Mouse (Mus musculus) forebrain, embryonic 16.5 days (tissue): ENCODE measurements around the gene Ddit4. TPM values are rescaled to one million over a fixed set of nuclear protein-coding genes. Genes with fewer than 3 reads are reported as not detected.

ENCODE experiments used
- ATAC-seq: fragments of 200-750 bp; cut with Nextera tagmentation; 2 replicates; pipeline ENCODE4 v1.8.0; 2017; ENCODE audit warnings: mild to moderate bottlenecking, moderate library complexity
- H3K27ac ChIP-seq: fragments of 300-500 bp; sonication (generic); 2 replicates; pipeline ENCODE4 v1.5.1; 2014; ENCODE audit warnings: low read length, control low read depth
- H3K27me3 ChIP-seq: fragments of 300-500 bp; sonication (generic); replicated peaks from 2 replicates; pipeline ENCODE4 v1.6.1; 2014; ENCODE audit warnings: low read length; ENCODE audit not compliant: control insufficient read depth, insufficient read depth
- H3K36me3 ChIP-seq: fragments of 300-500 bp; sonication (generic); 2 replicates; pipeline ENCODE4 v1.6.1; 2014; ENCODE audit not compliant: control insufficient read depth, insufficient read depth
- H3K4me1 ChIP-seq: fragments of 300-500 bp; sonication (generic); replicated peaks from 2 replicates; pipeline ENCODE4 v1.6.1; 2014; ENCODE audit warnings: low read length; ENCODE audit not compliant: control insufficient read depth, insufficient read depth
- H3K4me2 ChIP-seq: fragments of 300-500 bp; sonication (generic); 2 replicates; pipeline ENCODE4 v1.6.1; 2014; ENCODE audit warnings: mild to moderate bottlenecking, low read length, control low read depth
- H3K4me3 ChIP-seq: fragments of 300-500 bp; sonication (generic); replicated peaks from 2 replicates; pipeline ENCODE4 v1.5.1; 2014; ENCODE audit warnings: mild to moderate bottlenecking, low read length, control low read depth
- H3K9ac ChIP-seq: fragments of 300-500 bp; sonication (generic); replicated peaks from 2 replicates; pipeline ENCODE4 v1.6.1; 2014; ENCODE audit warnings: low read depth, low read length, control low read depth
- H3K9me3 ChIP-seq: fragments of 300-500 bp; sonication (generic); 2 replicates; pipeline ENCODE4 v1.6.1; 2016; ENCODE audit warnings: low read length; ENCODE audit not compliant: control insufficient read depth
- WGBS: fragments of 180-500 bp; shearing (Covaris S2); extraction: QIAGEN DNeasy Blood & Tissue Kit; methylation state at CpG from one replicate; pipeline ENCODE4 v1.1.7; 2014; 5-methylcytosine and 5-hydroxymethylcytosine counted together
- polyA plus RNA-seq: library from polyadenylated mRNA; unstranded; fragments of >200 nt; fragmentation: Nextera tagmentation; extraction: Ambion mirVana; gene quantifications from 2 replicates; pipeline ENCODE4 v1.2.1, GENCODE M21; 2015

Ddit4 gene
- polyA plus RNA-seq, 1 experiment from 2014 or later, result 75.5 TPM

DNA sequence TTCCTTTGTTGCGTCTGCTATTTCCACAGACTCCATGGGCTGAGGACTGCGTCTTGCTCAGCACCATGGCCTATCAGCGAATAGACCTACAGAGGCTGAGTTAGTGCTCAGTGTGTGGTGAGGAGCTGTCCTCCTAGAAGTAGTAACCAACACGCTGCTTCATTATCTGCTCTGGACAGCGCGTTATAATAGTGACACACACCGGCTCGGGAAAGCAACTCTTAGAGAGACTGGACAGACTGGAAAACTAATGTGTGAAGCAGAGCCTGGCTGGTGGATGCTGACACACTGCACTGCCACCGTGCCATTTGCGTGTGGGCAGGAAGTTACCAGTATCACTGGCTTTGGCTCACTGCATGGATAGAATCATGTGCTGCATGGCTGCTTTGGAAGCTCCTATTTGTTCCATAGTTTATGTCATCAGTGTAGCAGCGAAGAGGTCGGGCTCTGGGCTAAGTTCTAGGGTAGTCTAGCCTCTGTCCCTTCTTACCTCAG is 30.8 kb upstream of the Ddit4 start:
- H3K27me3 ChIP-seq, result no peaks in the 10 kb centered on the region
- H3K4me2 ChIP-seq, result no peak overlapping the region
- no peak overlapping the region for H3K4me3 ChIP-seq
- H3K4me1 ChIP-seq, result peaks cover 8% of the 10 kb centered on the region
- H3K27ac ChIP-seq, result no peak overlapping the region
- no peak for ATAC-seq
- H3K36me3 ChIP-seq, result peaks cover 2% of the 10 kb centered on the region; the same call in 1 of the 2 replicates
- whole genome bisulfite sequencing, result 93% methylated on average over 12 of the region's 12 CpGs
- H3K9ac ChIP-seq, result no peak overlapping the region
- no peaks in the 10 kb centered on the region for H3K9me3 ChIP-seq

DNA sequence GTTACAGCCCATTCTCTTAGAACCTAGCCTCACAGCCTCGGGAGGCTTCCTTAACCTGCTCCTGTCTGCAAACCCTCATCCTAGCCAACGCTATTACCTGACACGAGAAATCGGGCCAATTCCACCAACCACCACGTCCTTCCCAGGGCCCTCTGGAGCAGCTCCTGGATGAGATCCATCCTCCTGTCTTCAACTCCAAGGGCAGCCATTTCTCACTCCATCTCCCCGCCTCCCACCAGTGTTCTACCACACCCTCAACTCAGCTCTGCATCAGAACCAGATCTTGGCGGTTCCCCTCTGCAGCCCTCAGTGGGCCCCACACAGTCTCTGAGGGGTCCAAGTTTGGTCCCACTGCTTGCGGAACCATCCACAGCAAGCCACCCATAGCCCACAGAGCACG is 30.2 kb upstream of the Ddit4 start:
- Histone ChIP-seq H3K27me3 (no peaks in the 10 kb centered on the region), H3K4me3 (no peak overlapping the region), H3K4me2 (no peak overlapping the region), H3K27ac (no peak overlapping the region), H3K36me3 (no peaks in the 10 kb centered on the region), H3K9ac (no peak overlapping the region), H3K9me3 (no peaks in the 10 kb centered on the region), H3K4me1 (peaks cover 8% of the 10 kb centered on the region)
- no peak for ATAC-seq
- WGBS, result 90% methylated on average over 9 of the region's 9 CpGs

DNA sequence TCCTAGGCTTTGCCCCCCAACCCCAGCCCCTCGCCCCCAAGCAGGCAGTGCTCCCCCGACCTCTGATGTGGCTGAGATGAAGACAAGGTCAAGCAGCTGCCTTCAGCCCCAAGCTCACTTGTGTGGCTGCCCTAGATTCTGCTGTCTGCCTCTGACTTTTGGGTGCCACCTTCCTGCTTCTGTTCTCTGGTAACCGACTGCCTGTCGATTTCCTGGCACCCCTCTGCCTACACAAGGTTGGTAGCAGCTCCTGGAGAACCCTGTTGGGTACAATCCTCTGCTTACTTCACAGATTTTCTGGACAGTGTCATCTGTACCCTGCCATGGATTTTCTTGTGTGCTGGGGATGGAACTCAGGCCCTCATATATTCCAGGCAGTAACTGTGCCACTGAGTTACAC is 29.7 kb upstream of the Ddit4 start:
- peaks cover 8% of the 10 kb centered on the region for H3K4me1 ChIP-seq
- no peak for ATAC-seq
- H3K9me3 ChIP-seq, result no peaks in the 10 kb centered on the region
- 72% methylated on average over 4 of the region's 4 CpGs for WGBS
- H3K4me3 ChIP-seq, result no peak overlapping the region
- H3K27ac ChIP-seq, result no peak overlapping the region
- H3K27me3 ChIP-seq, result no peaks in the 10 kb centered on the region
- no peak overlapping the region for H3K9ac ChIP-seq
- H3K4me2 ChIP-seq, result no peak overlapping the region
- no peaks in the 10 kb centered on the region for H3K36me3 ChIP-seq

DNA sequence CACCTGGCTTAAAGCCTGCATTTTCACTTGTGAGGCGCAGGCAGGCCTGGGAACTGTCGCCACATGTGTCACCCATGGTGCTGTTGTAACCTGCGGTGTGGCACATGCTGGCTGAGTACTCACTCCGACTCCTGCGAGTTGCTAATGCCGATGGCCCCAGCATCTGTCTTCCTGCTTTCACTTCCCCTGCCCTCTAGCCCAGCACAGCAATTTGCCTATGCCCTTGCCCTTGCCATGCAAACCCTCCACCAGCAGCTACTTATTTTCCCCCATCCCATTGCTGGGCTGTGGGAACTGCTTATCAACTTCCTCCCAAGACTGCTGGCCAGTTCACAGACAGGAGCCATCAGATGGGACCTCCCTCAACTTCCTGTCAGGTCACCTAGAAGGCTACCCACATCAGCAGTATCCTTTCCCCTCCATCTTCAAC is 29.2 kb upstream of the Ddit4 start:
- no peak overlapping the region for H3K4me2 ChIP-seq
- peaks cover 8% of the 10 kb centered on the region for H3K4me1 ChIP-seq
- no peaks in the 10 kb centered on the region for H3K9me3 ChIP-seq
- no peaks in the 10 kb centered on the region for H3K27me3 ChIP-seq
- H3K9ac ChIP-seq, result no peak overlapping the region
- no peak for ATAC-seq
- no peaks in the 10 kb centered on the region for H3K36me3 ChIP-seq
- H3K27ac ChIP-seq, result no peak overlapping the region
- 95% methylated on average over 6 of the region's 6 CpGs for WGBS
- H3K4me3 ChIP-seq, result no peak overlapping the region

DNA sequence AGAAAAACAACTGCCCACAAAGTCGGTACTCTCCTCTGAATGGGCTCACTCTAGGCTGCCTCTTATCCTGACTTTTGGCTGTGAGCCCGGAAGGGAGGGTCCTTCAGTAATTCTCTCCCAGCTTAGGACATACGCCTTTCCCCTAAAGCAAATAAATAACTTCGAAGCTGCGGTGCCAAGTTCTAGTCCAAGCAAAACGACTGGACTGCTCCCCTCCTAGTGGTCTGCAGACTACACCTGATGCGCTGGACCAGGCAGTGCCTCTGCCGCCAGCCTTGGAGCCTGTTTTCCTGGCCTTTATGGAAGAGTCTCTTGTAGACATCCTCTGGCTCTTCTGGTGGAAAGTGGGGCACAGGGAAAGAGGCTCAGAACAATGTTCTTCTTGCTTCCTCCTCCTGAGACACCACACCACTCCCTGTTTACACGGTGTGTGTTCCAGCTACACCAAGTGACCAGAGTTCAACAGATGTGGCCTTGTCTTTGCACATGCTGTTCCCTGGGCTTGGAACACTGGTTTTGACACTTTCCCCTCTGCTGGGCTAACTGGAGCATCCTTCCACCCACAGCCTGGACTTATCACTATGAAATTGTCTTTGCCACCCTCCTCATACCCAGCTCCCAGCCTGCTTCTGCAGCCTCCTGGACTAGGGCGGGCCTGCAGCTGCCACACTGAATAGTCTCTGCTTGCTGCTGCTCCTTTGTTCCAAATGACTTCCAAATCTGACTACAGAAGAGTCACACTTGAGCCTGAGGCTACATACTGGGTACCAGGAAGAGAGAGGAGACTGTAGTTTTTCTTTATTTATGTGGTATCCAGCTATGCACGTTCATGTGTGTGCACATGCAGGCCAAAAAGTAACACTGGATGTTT is 27.5 kb upstream of the Ddit4 start:
- Histone ChIP-seq H3K9me3 (no peaks in the 10 kb centered on the region), H3K9ac (no peak overlapping the region), H3K27me3 (no peaks in the 10 kb centered on the region), H3K4me3 (no peak overlapping the region), H3K36me3 (no peaks in the 10 kb centered on the region), H3K4me2 (no peak overlapping the region), H3K27ac (peak overlapping the region; percentile 28; the same call in 1 of the 2 replicates), H3K4me1 (peaks cover 16% of the 10 kb centered on the region)
- ATAC-seq, result peak; percentile 64
- 32% methylated on average over 11 of the region's 11 CpGs for WGBS

DNA sequence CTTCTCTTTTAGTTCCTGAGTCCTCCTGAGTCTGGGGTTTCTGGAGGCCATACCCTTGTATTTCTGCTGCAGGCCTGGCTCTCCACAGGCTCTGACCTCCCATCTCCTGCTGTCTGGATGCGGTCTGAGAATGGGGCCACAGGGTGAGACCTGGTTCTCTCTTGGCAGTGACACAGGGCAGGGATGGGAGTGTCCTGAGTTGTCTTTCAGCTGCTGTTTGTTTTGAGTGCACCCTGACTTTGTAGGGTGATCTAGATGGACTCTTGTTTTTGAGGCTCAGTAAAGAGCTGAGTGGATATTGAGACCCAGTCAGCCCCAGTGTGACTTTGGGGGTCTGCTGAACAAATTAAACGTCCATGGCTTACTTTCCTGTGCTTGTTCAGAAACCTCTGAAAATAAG is 26.8 kb upstream of the Ddit4 start:
- Histone ChIP-seq H3K4me3 (no peak overlapping the region), H3K4me1 (peaks cover 18% of the 10 kb centered on the region), H3K9ac (no peak overlapping the region), H3K9me3 (no peaks in the 10 kb centered on the region), H3K27me3 (no peaks in the 10 kb centered on the region), H3K4me2 (no peak overlapping the region), H3K27ac (no peak overlapping the region), H3K36me3 (no peaks in the 10 kb centered on the region)
- no peak for ATAC-seq
- 57% methylated on average over 2 of the region's 2 CpGs for WGBS

DNA sequence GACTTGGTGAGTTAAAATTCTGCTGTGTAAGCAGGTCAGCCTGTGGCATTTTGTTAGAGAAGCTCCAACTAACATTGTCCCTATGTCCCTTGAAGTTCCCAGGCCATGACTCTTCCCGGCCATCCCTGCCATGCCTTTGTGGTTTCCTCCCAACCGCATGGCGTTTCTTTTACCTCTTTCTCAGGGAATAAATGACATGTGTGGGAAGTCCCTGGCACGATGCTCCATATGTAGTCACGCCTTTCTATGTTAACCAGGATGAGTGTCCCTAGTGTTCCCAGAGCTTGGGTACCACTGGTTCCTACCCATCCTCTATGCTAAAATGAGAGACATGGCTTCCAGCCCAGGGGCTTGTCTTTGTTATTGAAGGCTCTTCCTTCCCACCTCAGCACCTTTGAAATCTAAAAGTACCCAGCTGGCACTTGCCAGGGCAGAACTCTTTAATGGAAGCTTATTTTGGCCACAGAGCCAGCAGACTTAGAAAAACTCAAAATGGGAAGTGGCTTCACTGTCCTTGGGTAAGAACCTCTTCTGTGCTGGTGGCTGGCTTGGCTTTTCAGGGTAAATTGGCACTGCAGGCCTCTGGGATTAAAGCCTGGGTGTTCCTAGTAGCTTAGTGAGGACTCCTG is 26.2 kb upstream of the Ddit4 start:
- Histone ChIP-seq H3K27ac (no peak overlapping the region), H3K27me3 (no peaks in the 10 kb centered on the region), H3K36me3 (no peaks in the 10 kb centered on the region), H3K9me3 (no peaks in the 10 kb centered on the region), H3K4me2 (no peak overlapping the region), H3K9ac (no peak overlapping the region), H3K4me1 (peaks cover 18% of the 10 kb centered on the region), H3K4me3 (no peak overlapping the region)
- ATAC-seq, result no peak
- 85% methylated on average over 5 of the region's 5 CpGs for WGBS

DNA sequence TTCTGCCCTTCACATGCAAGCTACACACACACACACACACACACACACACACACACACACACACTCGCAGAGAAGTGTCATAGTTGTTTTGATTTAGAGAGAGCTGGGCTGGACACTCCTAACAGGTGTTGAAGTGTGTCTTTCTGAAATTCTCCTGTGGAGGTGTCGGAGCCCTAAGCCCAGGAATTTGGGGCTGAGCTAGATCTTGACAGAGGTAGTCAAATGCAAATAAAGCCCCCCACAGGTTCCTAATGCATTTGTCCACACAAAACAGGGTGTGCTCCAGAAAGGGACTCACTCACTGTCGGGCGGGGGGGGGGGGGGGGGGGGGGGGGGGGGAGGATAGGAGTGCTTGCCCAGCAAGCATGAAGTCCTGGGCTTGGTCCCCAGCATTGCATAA is 25.5 kb upstream of the Ddit4 start:
- Histone ChIP-seq H3K36me3 (no peaks in the 10 kb centered on the region), H3K9ac (no peak overlapping the region), H3K27me3 (no peaks in the 10 kb centered on the region), H3K4me3 (no peak overlapping the region), H3K4me2 (no peak overlapping the region), H3K4me1 (peaks cover 18% of the 10 kb centered on the region), H3K9me3 (no peaks in the 10 kb centered on the region), H3K27ac (no peak overlapping the region)
- 40% methylated on average over 3 of the region's 4 CpGs for WGBS
- ATAC-seq, result no peak

DNA sequence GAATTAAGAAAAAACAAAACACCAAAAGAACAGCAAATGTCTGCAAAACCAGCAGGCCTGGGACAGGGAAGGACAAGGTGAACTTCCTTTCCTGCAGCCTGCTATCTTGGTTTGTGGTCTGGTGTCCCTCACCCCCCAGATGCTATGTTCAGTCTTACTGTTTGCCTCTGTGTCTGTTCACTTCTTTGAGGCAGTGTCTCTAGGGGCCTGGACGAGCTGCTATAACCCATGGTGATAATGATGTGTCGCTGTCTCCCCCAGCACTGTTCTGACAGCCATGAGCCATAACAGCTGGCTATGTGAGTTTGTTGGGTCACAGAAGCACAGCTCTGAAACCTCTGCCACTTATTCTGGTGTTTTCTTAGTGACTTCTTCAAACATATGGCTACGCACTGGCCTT is 23.2 kb upstream of the Ddit4 start:
- Histone ChIP-seq H3K9me3 (no peaks in the 10 kb centered on the region), H3K4me2 (no peak overlapping the region), H3K27ac (no peak overlapping the region), H3K4me1 (peaks cover 25% of the 10 kb centered on the region), H3K36me3 (no peaks in the 10 kb centered on the region), H3K4me3 (no peak overlapping the region), H3K9ac (no peak overlapping the region), H3K27me3 (no peaks in the 10 kb centered on the region)
- 82% methylated on average over 3 of the region's 3 CpGs for WGBS
- ATAC-seq, result no peak
